Mouse (Mus musculus): ENCODE data around the gene Crocc. TPM values are rescaled to one million over a fixed set of nuclear protein-coding genes. Genes with fewer than 3 reads are reported as not detected.

Crocc gene
- polyA plus RNA-seq, 1 experiment from 2014 or later: 0.47 TPM

DNA sequence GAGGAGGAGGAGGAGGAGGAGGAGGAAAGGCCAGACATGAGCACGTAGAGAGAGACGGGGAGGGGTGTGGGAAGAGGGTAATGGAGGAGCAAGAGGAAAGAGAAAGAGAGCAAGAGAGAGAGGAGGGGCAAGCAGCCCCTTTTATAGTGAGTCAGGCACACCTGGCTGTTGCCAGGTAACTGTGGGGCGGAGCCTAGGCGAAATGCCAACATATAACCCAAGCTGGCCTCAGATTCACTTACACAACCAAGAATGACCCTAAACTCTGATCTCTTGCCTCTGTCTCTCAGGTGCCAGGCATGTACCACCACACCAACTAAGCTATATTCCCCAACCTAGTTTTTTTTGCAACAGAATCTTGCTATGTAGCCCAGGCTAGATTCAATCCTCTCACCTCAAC is 77.5 kb downstream of the Crocc start:
- TF ChIP-seq EP300 (IDR thresholded peaks at IDR 0.05; ENCODE audit: low read depth) (no peak), CTCF (IDR thresholded peaks at IDR 0.05; ENCODE audit: low read depth) (no peak)

DNA sequence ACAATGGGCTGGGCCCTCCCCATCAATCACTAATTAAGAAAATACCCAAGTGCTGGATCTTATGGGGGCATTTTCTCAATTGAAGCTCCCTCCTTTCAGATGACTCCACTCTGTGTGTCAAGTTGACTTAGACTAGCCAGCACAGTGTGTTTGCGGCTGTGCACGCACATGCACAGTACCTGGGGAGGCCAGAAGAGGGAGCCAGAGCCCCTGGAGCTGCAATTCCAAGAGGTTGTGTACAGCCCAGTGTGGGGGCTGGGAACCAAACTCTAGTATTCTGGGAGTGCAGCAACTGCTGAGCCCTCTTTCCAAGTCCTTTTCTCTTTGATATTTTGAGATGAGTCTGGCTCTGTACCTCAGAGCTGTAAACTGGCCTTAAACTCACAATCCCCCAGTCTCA is 78.7 kb downstream of the Crocc start:
- peak; percentile 40 for DNase-seq
- H3K27ac ChIP-seq (ENCODE audit: low read depth): no peak overlapping the region
- H3K9ac ChIP-seq (replicated peaks): no peak overlapping the region
- no peaks in the 10 kb centered on the region for H3K9me3 ChIP-seq (ENCODE audit: low read length)
- ATAC-seq: no peak
- H3K4me2 ChIP-seq (ENCODE audit: low read depth, low read length): no peak overlapping the region
- no peaks in the 10 kb centered on the region for H3K27me3 ChIP-seq (ENCODE audit: insufficient read depth, low read length)
- TF ChIP-seq EP300 (IDR thresholded peaks at IDR 0.05; ENCODE audit: low read depth) (no peak), CTCF (IDR thresholded peaks at IDR 0.05; ENCODE audit: low read depth) (peak; percentile 54)
- 98% methylated on average over 2 of the region's 2 CpGs for WGBS (ENCODE audit: insufficient replicate concordance)
- peaks cover 23% of the 10 kb centered on the region for H3K36me3 ChIP-seq (replicated peaks; ENCODE audit: insufficient read depth, low read length)
- no peak overlapping the region for H3K4me3 ChIP-seq (ENCODE audit: low read depth, low read length)
- H3K4me1 ChIP-seq (ENCODE audit: insufficient read depth): peaks cover 26% of the 10 kb centered on the region

More for the DNA sequence above, 77.5 kb downstream of the Crocc start:
- peaks cover 17% of the 10 kb centered on the region for H3K36me3 ChIP-seq (replicated peaks; ENCODE audit: insufficient read depth, low read length)
- 51% methylated on average over 4 of the region's 4 CpGs for WGBS (ENCODE audit: insufficient replicate concordance)
- peaks cover 31% of the 10 kb centered on the region for H3K4me1 ChIP-seq (ENCODE audit: insufficient read depth)
- DNase-seq (no peak), ATAC-seq (no peak)
- peak overlapping the region; percentile 88 for H3K27ac ChIP-seq (ENCODE audit: low read depth)
- H3K9me3 ChIP-seq (ENCODE audit: low read length): no peaks in the 10 kb centered on the region
- no peak overlapping the region for H3K4me2 ChIP-seq (ENCODE audit: low read depth, low read length)
- H3K9ac ChIP-seq (replicated peaks): no peak overlapping the region; the same call in 1 of the 2 replicates
- H3K27me3 ChIP-seq (ENCODE audit: insufficient read depth, low read length): no peaks in the 10 kb centered on the region
- no peak overlapping the region for H3K4me3 ChIP-seq (ENCODE audit: low read depth, low read length)

DNA sequence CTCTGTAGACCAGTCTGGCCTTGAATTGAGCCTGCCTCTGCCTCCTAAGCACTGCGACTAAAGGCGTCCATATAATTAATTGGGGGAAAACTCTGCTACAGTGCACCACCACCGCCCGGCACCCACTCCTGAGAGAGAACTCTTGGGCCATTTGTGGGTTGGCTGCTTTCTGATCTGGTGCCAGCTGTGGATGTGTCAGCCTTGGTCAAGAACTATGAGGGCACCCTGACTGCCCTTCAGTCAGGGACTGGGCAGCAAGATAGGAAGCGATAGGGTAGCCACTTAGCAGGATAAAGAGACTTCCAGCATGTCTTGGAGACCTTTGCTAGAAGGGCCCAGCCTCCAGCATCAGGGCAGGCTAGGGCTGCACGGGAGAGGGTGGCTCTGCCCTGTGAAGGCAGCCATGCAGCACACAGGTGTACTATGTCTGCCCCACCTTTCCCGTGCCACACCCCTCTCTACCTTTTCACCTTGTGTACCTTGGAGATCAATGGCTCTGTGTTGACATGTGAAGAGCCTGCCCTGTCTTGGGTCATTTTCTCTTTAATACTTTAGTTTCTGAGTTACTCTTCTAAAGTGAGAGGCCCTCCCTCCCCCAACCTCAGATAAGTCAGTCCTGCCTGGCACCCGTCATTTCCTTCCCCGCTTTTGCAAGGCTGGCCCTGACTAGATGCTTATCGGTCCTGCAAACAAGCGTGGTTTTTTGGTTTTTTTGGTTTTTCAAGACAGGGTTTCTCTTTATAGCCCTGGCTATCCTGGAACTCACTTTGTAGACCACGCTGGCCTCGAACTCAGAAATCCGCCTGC is 82.3 kb downstream of the Crocc start:
- Histone ChIP-seq H3K27ac (ENCODE audit: low read depth) (no peak overlapping the region), H3K27me3 (ENCODE audit: insufficient read depth, low read length) (no peaks in the 10 kb centered on the region), H3K4me3 (ENCODE audit: low read depth, low read length) (no peak overlapping the region), H3K4me2 (ENCODE audit: low read depth, low read length) (no peak overlapping the region), H3K36me3 (replicated peaks; ENCODE audit: insufficient read depth, low read length) (peaks cover 52% of the 10 kb centered on the region), H3K4me1 (ENCODE audit: insufficient read depth) (peaks cover 16% of the 10 kb centered on the region), H3K9ac (replicated peaks) (no peak overlapping the region), H3K9me3 (ENCODE audit: low read length) (no peaks in the 10 kb centered on the region)
- ATAC-seq: no peak
- TF ChIP-seq CTCF (IDR thresholded peaks at IDR 0.05; ENCODE audit: low read depth) (no peak), EP300 (IDR thresholded peaks at IDR 0.05; ENCODE audit: low read depth) (no peak)
- DNase-seq: no peak
- 57% methylated on average over 14 of the region's 14 CpGs for WGBS (ENCODE audit: insufficient replicate concordance)

DNA sequence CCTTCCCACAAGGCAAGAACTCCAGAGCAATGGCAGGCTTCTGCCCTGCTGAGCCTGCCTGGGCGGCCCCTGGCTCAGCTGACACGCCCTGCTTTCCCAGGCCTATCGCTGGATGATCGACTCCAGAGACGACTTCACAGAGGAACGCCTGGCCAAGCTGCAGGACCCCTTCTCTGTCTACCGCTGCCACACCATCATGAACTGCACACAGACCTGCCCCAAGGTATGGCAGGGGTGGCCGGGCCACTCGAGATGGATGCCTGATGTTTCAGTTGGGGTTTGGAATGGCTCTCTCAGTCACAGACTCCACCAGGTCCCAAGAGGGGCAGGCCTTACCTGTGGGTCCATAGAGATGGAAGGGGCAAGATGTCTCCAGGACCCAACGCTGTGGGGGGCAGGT is 83.1 kb downstream of the Crocc start:
- H3K4me1 ChIP-seq (ENCODE audit: insufficient read depth): peaks cover 12% of the 10 kb centered on the region
- TF ChIP-seq CTCF (IDR thresholded peaks at IDR 0.05; ENCODE audit: low read depth) (no peak), EP300 (IDR thresholded peaks at IDR 0.05; ENCODE audit: low read depth) (no peak)
- DNase-seq (no peak), ATAC-seq (no peak)
- peaks cover 59% of the 10 kb centered on the region for H3K36me3 ChIP-seq (replicated peaks; ENCODE audit: insufficient read depth, low read length)
- no peak overlapping the region for H3K9ac ChIP-seq (replicated peaks)
- 85% methylated on average over 10 of the region's 10 CpGs for WGBS (ENCODE audit: insufficient replicate concordance)
- no peak overlapping the region for H3K4me3 ChIP-seq (ENCODE audit: low read depth, low read length)
- H3K4me2 ChIP-seq (ENCODE audit: low read depth, low read length): no peak overlapping the region
- no peaks in the 10 kb centered on the region for H3K27me3 ChIP-seq (ENCODE audit: insufficient read depth, low read length)
- no peaks in the 10 kb centered on the region for H3K9me3 ChIP-seq (ENCODE audit: low read length)
- H3K27ac ChIP-seq (ENCODE audit: low read depth): no peak overlapping the region

DNA sequence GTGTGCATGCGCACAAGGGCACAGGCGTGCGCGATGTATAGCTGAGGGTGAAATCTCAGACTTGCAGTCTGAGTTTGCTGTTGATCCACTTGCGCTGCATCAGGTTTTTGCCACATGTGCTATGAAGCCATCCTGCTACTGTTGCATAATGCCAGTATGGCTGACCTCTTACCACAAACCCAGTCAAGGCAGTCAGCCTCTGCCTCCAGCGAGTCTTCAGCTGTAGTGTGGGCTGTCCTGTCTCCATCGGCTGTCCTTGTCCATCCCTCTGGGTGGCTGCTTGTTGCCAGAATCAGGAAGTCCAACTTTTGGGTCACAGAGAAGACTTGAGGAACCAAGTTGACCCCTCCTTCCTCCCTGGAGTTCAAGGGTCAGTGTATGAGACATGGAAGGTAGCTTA is 85.0 kb downstream of the Crocc start:
- no peaks in the 10 kb centered on the region for H3K27me3 ChIP-seq (ENCODE audit: insufficient read depth, low read length)
- H3K36me3 ChIP-seq (replicated peaks; ENCODE audit: insufficient read depth, low read length): peaks cover 73% of the 10 kb centered on the region
- WGBS (ENCODE audit: insufficient replicate concordance): 73% methylated on average over 7 of the region's 7 CpGs
- peaks cover 12% of the 10 kb centered on the region for H3K4me1 ChIP-seq (ENCODE audit: insufficient read depth)
- DNase-seq (no peak), ATAC-seq (peak; percentile 58)
- H3K4me3 ChIP-seq (ENCODE audit: low read depth, low read length): no peak overlapping the region
- no peak overlapping the region for H3K9ac ChIP-seq (replicated peaks)
- H3K9me3 ChIP-seq (ENCODE audit: low read length): no peaks in the 10 kb centered on the region
- TF ChIP-seq CTCF (IDR thresholded peaks at IDR 0.05; ENCODE audit: low read depth) (no peak), EP300 (IDR thresholded peaks at IDR 0.05; ENCODE audit: low read depth) (no peak)
- peak overlapping the region; percentile 22; the same call in 1 of the 2 replicates for H3K27ac ChIP-seq (ENCODE audit: low read depth)
- H3K4me2 ChIP-seq (ENCODE audit: low read depth, low read length): no peak overlapping the region

DNA sequence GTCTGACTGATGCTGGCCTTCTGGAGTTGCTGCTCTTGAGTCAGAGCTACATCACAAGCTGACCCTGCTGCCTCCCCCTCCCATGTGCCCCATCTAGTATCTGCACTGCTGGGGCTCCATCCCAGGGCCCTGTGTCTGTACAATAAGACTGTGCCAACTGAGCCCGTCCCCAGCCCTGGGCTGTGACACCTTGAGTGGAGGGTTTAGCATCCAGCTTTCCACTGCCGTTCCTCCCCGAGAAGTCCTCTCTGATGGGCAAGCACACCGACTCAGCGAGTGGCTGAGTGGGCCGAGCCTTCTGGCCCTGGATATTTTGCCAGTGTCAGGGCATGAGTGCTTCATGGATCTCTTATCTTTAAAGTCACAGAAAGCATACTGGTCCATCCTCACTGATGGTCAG is 85.9 kb downstream of the Crocc start:
- Histone ChIP-seq H3K4me3 (ENCODE audit: low read depth, low read length) (no peak overlapping the region), H3K9ac (replicated peaks) (no peak overlapping the region), H3K4me1 (ENCODE audit: insufficient read depth) (peaks cover 12% of the 10 kb centered on the region), H3K27me3 (ENCODE audit: insufficient read depth, low read length) (no peaks in the 10 kb centered on the region), H3K27ac (ENCODE audit: low read depth) (no peak overlapping the region), H3K4me2 (ENCODE audit: low read depth, low read length) (no peak overlapping the region), H3K9me3 (ENCODE audit: low read length) (no peaks in the 10 kb centered on the region), H3K36me3 (replicated peaks; ENCODE audit: insufficient read depth, low read length) (peaks cover 74% of the 10 kb centered on the region)
- DNase-seq: no peak
- no peak for ATAC-seq
- 87% methylated on average over 6 of the region's 6 CpGs for WGBS (ENCODE audit: insufficient replicate concordance)
- TF ChIP-seq EP300 (IDR thresholded peaks at IDR 0.05; ENCODE audit: low read depth) (no peak), CTCF (IDR thresholded peaks at IDR 0.05; ENCODE audit: low read depth) (no peak)

All from liver, postnatal 0 days (tissue).